Mouse (Mus musculus): ENCODE results near the gene Sgpl1. TPM values are rescaled to one million over a fixed set of nuclear protein-coding genes. Genes with fewer than 3 reads are reported as not detected.

Sgpl1 gene
- polyA plus RNA-seq (2012; rRNA removed), result 25.7 and 27.4 TPM in 2 replicates

DNA sequence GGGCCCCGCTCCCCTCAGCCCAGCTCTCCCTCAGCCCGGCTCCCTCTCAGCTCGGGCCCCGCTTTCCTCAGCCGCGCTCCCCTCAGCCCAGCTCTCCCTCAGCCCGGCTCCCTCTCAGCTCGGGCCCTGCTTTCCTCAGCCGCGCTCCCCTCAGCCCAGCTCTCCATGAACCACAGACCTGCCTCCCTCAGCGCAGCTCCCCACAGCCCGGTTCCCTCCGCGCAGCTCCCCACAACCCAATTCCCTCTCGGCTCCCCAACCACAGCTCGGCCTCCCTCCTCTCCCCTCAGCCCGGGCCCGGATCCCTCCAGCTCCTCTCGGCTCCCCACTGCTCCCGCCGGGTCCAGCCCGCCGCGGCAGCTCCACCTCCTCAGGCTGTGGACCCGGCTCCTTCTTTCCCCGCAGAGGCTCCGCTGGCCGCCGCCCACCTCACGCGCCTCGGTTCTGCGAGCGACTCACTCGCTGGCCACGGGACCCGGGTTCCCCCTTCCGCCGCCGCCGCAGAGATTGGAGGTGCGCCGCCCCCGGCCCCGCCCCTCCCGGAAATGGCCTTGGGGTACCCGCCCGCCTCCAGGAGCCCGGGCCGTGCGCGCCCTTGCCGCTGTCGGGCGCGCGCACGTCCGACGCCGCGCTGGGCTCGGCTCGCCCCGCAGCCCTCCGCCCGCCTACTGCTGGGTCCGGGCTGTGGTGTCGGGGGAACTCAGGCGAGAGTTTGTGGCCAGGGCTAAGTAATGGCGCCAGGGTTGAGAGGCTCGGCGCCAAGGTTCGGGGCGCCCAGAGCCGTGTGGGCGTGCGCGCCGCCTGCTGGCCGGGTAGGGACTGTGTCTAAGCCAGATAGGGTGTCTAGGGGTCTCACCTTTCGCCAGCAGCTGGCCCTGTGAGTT, at the start of gene Sgpl1:
Gene Sgpl1, minus strand, starts transcription at position 547 of the 884 bp plus-strand sequence.

DNA sequence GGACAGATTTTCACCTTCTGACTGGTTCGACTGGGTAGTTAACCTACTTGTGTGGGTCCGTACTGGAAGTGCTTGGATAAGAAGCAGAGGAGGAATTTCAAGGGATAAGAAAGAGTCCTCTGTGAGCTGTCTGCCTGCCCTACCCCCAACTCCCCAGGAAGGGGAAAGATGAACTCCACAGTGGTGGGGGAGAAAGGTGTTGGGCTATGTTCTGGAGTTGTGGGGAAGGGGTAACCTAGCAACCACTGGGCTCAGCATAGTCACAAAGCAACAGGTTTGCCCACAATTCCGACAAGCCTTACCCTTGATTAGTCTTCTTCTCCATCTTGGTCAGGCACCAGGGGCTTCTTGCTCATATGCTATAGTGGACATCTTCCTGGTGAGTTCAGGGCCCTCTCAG, 24.2 kb upstream of the Sgpl1 start, which contains the start of gene Tbata:
Gene Tbata, plus strand, starts transcription at position 301 of the 400 bp plus-strand sequence.

DNA sequence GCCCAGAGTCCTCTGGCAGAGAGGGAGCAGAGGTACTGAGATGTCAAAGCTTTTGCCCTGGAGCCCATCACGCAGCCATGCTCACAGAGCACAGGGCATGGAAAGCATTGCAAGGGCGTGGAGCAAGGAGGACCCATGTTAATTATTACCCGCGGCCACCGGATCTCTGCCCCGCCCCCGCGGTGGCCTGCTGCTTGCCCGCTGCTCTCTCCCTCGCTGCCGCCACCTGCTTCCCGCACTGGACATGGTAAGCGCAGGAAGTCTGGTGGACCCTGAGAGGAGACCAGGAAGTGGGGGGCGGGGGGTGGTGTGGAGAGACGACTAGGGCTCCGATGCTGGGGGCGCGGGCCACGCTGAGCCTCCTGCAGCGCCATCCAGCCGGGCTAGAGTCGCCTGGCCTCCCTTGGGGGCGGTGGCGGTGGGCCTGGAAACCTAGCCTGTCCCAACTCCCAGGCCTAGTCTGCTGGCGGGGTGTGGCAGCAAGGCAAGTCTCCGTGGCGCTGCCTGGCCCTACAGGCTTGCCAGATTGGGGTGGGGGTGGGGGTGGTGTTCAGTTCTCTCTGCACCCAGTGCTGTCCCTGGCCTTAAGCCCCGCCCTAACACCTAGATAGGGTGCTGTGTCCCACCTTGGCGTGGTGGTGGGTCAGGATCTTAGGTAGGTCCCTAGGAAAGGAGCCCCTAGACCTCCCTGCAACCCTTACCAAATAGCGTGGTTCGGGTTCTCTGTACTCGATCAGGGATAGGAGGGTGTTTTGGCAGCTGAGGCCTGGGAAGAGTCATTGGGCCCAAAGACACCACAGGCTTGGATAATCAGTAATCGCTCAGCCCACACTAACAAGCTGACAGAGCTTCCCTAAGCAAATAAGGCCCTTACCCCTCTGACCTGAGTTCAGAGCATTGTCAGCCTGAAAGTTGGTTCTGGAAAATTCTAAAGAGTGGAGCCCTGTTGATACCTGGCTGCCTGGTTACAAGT, 58.0 kb downstream of the Sgpl1 start, which contains the start of gene Pcbd1:
Gene Pcbd1, plus strand, starts transcription at position 162 of the 973 bp plus-strand sequence.

Other genes with a start within 250 kb of the Sgpl1 start
- gene Pcbd1, start 58.4 kb downstream of the Sgpl1 start, polyA plus RNA-seq (2012; rRNA removed), result 22.9 and 25.6 TPM in 2 replicates
- gene Tbata, start 24.3 kb upstream of the Sgpl1 start, polyA plus RNA-seq (2012; rRNA removed), result 0.20 TPM in 1 of 2 replicates, not detected in the other
- gene Adamts14, start 125.7 kb upstream of the Sgpl1 start, polyA plus RNA-seq (2012; rRNA removed), result 1.6 and 1.8 TPM in 2 replicates
- 0.27 and 0.38 TPM in 2 replicates for gene Prf1, start 150.1 kb upstream of the Sgpl1 start, polyA plus RNA-seq (2012; rRNA removed)
- gene Pald1, start 235.8 kb upstream of the Sgpl1 start, polyA plus RNA-seq (2012; rRNA removed), result 8.6 and 9.2 TPM in 2 replicates

Measured in colon, adult 2 months (tissue).